Mouse (Mus musculus): ENCODE results near the gene Amph. TPM values are rescaled to one million over a fixed set of nuclear protein-coding genes. Genes with fewer than 3 reads are reported as not detected.

The Amph gene
- polyA plus RNA-seq, 1 experiment from 2014 or later = 0.11 TPM

GRCm38 (mm10) chr13:18956065-18956913 lies 8.3 kb downstream of the Amph start:
- H3K9ac ChIP-seq (ENCODE audit: low read depth, low read length) = no peak overlapping the region
- no peaks in the 10 kb centered on the region for H3K27me3 ChIP-seq (ENCODE audit: control insufficient read depth, insufficient read depth, low read depth, low read length)
- no peak for ATAC-seq (ENCODE audit: low read depth)
- 68% methylated on average over 11 of the region's 11 CpGs for WGBS (ENCODE audit: insufficient replicate concordance)
- H3K4me3 ChIP-seq (ENCODE audit: low read depth, low read length) = no peak overlapping the region
- H3K4me1 ChIP-seq (ENCODE audit: control insufficient read depth, low read depth, low read length) = no peaks in the 10 kb centered on the region
- no peaks in the 10 kb centered on the region for H3K36me3 ChIP-seq (ENCODE audit: control insufficient read depth, insufficient read depth)
- no peaks in the 10 kb centered on the region for H3K9me3 ChIP-seq (replicated peaks; ENCODE audit: control insufficient read depth, low read length)
- no peak overlapping the region for H3K27ac ChIP-seq (ENCODE audit: low read length)
- no peak overlapping the region for H3K4me2 ChIP-seq (ENCODE audit: low read depth, low read length)

- no peak overlapping the region for H3K9ac ChIP-seq (ENCODE audit: low read depth, low read length)
- H3K27me3 ChIP-seq (ENCODE audit: control insufficient read depth, insufficient read depth, low read depth, low read length) = no peaks in the 10 kb centered on the region
- no peak overlapping the region for H3K4me2 ChIP-seq (ENCODE audit: low read depth, low read length)
- H3K9me3 ChIP-seq (replicated peaks; ENCODE audit: control insufficient read depth, low read length) = no peaks in the 10 kb centered on the region
- H3K4me1 ChIP-seq (ENCODE audit: control insufficient read depth, low read depth, low read length) = no peaks in the 10 kb centered on the region
- 57% methylated on average over 3 of the region's 3 CpGs for WGBS (ENCODE audit: insufficient replicate concordance)
- no peak overlapping the region for H3K27ac ChIP-seq (ENCODE audit: low read length)
- no peak overlapping the region for H3K4me3 ChIP-seq (ENCODE audit: low read depth, low read length)
- no peak for ATAC-seq (ENCODE audit: low read depth)
- no peaks in the 10 kb centered on the region for H3K36me3 ChIP-seq (ENCODE audit: control insufficient read depth, insufficient read depth)
These were observed 9.0 kb downstream of the Amph start for GRCm38 (mm10) chr13:18957028-18957427.

- Histone ChIP-seq H3K36me3 (ENCODE audit: control insufficient read depth, insufficient read depth) (no peaks in the 10 kb centered on the region), H3K27ac (ENCODE audit: low read length) (no peak overlapping the region), H3K27me3 (ENCODE audit: control insufficient read depth, insufficient read depth, low read depth, low read length) (no peaks in the 10 kb centered on the region), H3K9ac (ENCODE audit: low read depth, low read length) (no peak overlapping the region), H3K4me2 (ENCODE audit: low read depth, low read length) (no peak overlapping the region), H3K4me1 (ENCODE audit: control insufficient read depth, low read depth, low read length) (no peaks in the 10 kb centered on the region), H3K4me3 (ENCODE audit: low read depth, low read length) (no peak overlapping the region), H3K9me3 (replicated peaks; ENCODE audit: control insufficient read depth, low read length) (no peaks in the 10 kb centered on the region)
- ATAC-seq (ENCODE audit: low read depth) = no peak
- WGBS (ENCODE audit: insufficient replicate concordance) = 60% methylated on average over 3 of the region's 3 CpGs
These were observed 24.6 kb downstream of the Amph start for GRCm38 (mm10) chr13:18972571-18972970.

GRCm38 (mm10) chr13:18974351-18974750 lies 26.3 kb downstream of the Amph start:
- no peak for ATAC-seq (ENCODE audit: low read depth)
- Histone ChIP-seq H3K4me3 (ENCODE audit: low read depth, low read length) (no peak overlapping the region), H3K27ac (ENCODE audit: low read length) (no peak overlapping the region), H3K9ac (ENCODE audit: low read depth, low read length) (no peak overlapping the region), H3K27me3 (ENCODE audit: control insufficient read depth, insufficient read depth, low read depth, low read length) (no peaks in the 10 kb centered on the region), H3K36me3 (ENCODE audit: control insufficient read depth, insufficient read depth) (no peaks in the 10 kb centered on the region), H3K4me2 (ENCODE audit: low read depth, low read length) (no peak overlapping the region), H3K4me1 (ENCODE audit: control insufficient read depth, low read depth, low read length) (no peaks in the 10 kb centered on the region), H3K9me3 (replicated peaks; ENCODE audit: control insufficient read depth, low read length) (no peaks in the 10 kb centered on the region)
- WGBS (ENCODE audit: insufficient replicate concordance) = 65% methylated on average over 5 of the region's 5 CpGs

GRCm38 (mm10) chr13:18987266-18987665 lies 39.3 kb downstream of the Amph start:
- Histone ChIP-seq H3K4me1 (ENCODE audit: control insufficient read depth, low read depth, low read length) (no peaks in the 10 kb centered on the region), H3K9ac (ENCODE audit: low read depth, low read length) (no peak overlapping the region), H3K27me3 (ENCODE audit: control insufficient read depth, insufficient read depth, low read depth, low read length) (no peaks in the 10 kb centered on the region), H3K36me3 (ENCODE audit: control insufficient read depth, insufficient read depth) (no peaks in the 10 kb centered on the region), H3K27ac (ENCODE audit: low read length) (no peak overlapping the region), H3K9me3 (replicated peaks; ENCODE audit: control insufficient read depth, low read length) (no peaks in the 10 kb centered on the region), H3K4me3 (ENCODE audit: low read depth, low read length) (no peak overlapping the region), H3K4me2 (ENCODE audit: low read depth, low read length) (no peak overlapping the region)
- 57% methylated on average over 4 of the region's 4 CpGs for WGBS (ENCODE audit: insufficient replicate concordance)
- no peak for ATAC-seq (ENCODE audit: low read depth)

- 58% methylated on average over 4 of the region's 4 CpGs for WGBS (ENCODE audit: insufficient replicate concordance)
- no peak overlapping the region for H3K27ac ChIP-seq (ENCODE audit: low read length)
- no peak overlapping the region for H3K4me2 ChIP-seq (ENCODE audit: low read depth, low read length)
- no peaks in the 10 kb centered on the region for H3K27me3 ChIP-seq (ENCODE audit: control insufficient read depth, insufficient read depth, low read depth, low read length)
- no peaks in the 10 kb centered on the region for H3K4me1 ChIP-seq (ENCODE audit: control insufficient read depth, low read depth, low read length)
- no peaks in the 10 kb centered on the region for H3K9me3 ChIP-seq (replicated peaks; ENCODE audit: control insufficient read depth, low read length)
- no peak for ATAC-seq (ENCODE audit: low read depth)
- no peak overlapping the region for H3K9ac ChIP-seq (ENCODE audit: low read depth, low read length)
- no peaks in the 10 kb centered on the region for H3K36me3 ChIP-seq (ENCODE audit: control insufficient read depth, insufficient read depth)
- H3K4me3 ChIP-seq (ENCODE audit: low read depth, low read length) = no peak overlapping the region
These were observed 40.3 kb downstream of the Amph start for GRCm38 (mm10) chr13:18988323-18988722.

GRCm38 (mm10) chr13:18989185-18989714 lies 41.2 kb downstream of the Amph start:
- Histone ChIP-seq H3K4me1 (ENCODE audit: control insufficient read depth, low read depth, low read length) (no peaks in the 10 kb centered on the region), H3K4me2 (ENCODE audit: low read depth, low read length) (no peak overlapping the region), H3K27ac (ENCODE audit: low read length) (no peak overlapping the region), H3K9me3 (replicated peaks; ENCODE audit: control insufficient read depth, low read length) (no peaks in the 10 kb centered on the region), H3K27me3 (ENCODE audit: control insufficient read depth, insufficient read depth, low read depth, low read length) (no peaks in the 10 kb centered on the region), H3K9ac (ENCODE audit: low read depth, low read length) (no peak overlapping the region), H3K4me3 (ENCODE audit: low read depth, low read length) (no peak overlapping the region), H3K36me3 (ENCODE audit: control insufficient read depth, insufficient read depth) (no peaks in the 10 kb centered on the region)
- WGBS (ENCODE audit: insufficient replicate concordance) = 68% methylated on average over 8 of the region's 8 CpGs
- ATAC-seq (ENCODE audit: low read depth) = no peak

- H3K4me1 ChIP-seq (ENCODE audit: control insufficient read depth, low read depth, low read length) = no peaks in the 10 kb centered on the region
- no peak overlapping the region for H3K9ac ChIP-seq (ENCODE audit: low read depth, low read length)
- no peaks in the 10 kb centered on the region for H3K9me3 ChIP-seq (replicated peaks; ENCODE audit: control insufficient read depth, low read length)
- ATAC-seq (ENCODE audit: low read depth) = no peak
- no peak overlapping the region for H3K27ac ChIP-seq (ENCODE audit: low read length)
- WGBS (ENCODE audit: insufficient replicate concordance) = 78% methylated on average over 9 of the region's 9 CpGs
- H3K4me3 ChIP-seq (ENCODE audit: low read depth, low read length) = no peak overlapping the region
- H3K4me2 ChIP-seq (ENCODE audit: low read depth, low read length) = no peak overlapping the region
- H3K36me3 ChIP-seq (ENCODE audit: control insufficient read depth, insufficient read depth) = no peaks in the 10 kb centered on the region
- H3K27me3 ChIP-seq (ENCODE audit: control insufficient read depth, insufficient read depth, low read depth, low read length) = no peaks in the 10 kb centered on the region
These were observed 54.5 kb downstream of the Amph start for GRCm38 (mm10) chr13:19002502-19002901.

GRCm38 (mm10) chr13:19004406-19004805 lies 56.4 kb downstream of the Amph start:
- Histone ChIP-seq H3K4me1 (ENCODE audit: control insufficient read depth, low read depth, low read length) (no peaks in the 10 kb centered on the region), H3K9me3 (replicated peaks; ENCODE audit: control insufficient read depth, low read length) (no peaks in the 10 kb centered on the region), H3K36me3 (ENCODE audit: control insufficient read depth, insufficient read depth) (no peaks in the 10 kb centered on the region), H3K9ac (ENCODE audit: low read depth, low read length) (no peak overlapping the region), H3K27ac (ENCODE audit: low read length) (no peak overlapping the region), H3K4me2 (ENCODE audit: low read depth, low read length) (no peak overlapping the region), H3K4me3 (ENCODE audit: low read depth, low read length) (no peak overlapping the region), H3K27me3 (ENCODE audit: control insufficient read depth, insufficient read depth, low read depth, low read length) (no peaks in the 10 kb centered on the region)
- ATAC-seq (ENCODE audit: low read depth) = no peak
- WGBS (ENCODE audit: insufficient replicate concordance) = 46% methylated on average over 5 of the region's 5 CpGs
